Mouse (Mus musculus): ENCODE measurements around the gene Pde6d.
A peak's percentile ranks its signal among the peaks of the same experiment; 100 is the strongest.
"Not testable (repeated sequence)": the region's sequence is repeated elsewhere in the genome, so short reads cannot be mapped to it uniquely, and the experiment has no call there.

The Pde6d gene

DNA sequence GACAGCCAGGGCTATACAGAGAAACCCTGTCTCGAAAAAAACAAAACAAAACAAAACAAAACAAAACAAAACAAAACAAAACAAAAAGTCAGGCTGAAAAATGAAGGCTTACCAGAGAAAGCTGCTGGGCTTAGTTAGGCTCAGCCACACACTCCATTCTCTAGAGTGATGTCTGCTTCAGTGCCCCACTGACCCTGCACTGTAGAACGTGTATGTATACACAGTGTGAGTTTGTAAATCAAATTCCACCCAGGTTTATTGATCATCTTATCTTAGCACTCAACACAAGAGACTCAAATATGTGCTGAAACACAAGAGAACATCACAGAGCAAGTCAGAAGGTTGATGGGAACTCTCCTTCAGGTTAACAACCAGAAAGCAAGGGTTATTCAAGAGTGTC, 14.0 kb downstream of the Pde6d start:
- DNase-seq (ENCODE audit: low spot score), result no peak

- no peak for DNase-seq (ENCODE audit: low spot score)
Measured at GRCm38 (mm10) chr1:86562663-86563062, 19.8 kb downstream of the Pde6d start.

GRCm38 (mm10) chr1:86559232-86559631, 23.2 kb downstream of the Pde6d start:
- DNase-seq (ENCODE audit: low spot score), result no peak

DNA sequence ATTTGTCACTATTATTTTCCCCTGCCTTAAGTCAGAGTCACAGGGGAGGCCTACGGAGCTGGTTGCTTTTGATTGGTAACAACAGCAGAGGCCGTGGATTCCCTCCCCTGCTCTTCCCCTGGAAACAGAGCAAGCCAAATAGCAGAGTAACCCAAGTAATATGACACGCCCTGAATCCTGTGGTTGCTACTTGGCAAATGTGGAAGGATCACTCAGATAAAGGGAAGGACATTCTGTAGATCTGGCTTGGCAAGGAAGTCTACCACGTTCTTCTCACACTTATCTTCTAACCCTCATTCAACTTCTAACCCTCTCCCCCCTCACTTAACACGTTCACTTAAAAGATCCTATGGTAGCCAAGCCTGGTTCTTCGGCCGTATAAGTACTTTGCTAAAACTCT, 24.6 kb downstream of the Pde6d start:
- peak; percentile 17 for DNase-seq (ENCODE audit: low spot score)

GRCm38 (mm10) chr1:86555665-86556064, 26.8 kb downstream of the Pde6d start:
- no peak for DNase-seq (ENCODE audit: low spot score)

DNA sequence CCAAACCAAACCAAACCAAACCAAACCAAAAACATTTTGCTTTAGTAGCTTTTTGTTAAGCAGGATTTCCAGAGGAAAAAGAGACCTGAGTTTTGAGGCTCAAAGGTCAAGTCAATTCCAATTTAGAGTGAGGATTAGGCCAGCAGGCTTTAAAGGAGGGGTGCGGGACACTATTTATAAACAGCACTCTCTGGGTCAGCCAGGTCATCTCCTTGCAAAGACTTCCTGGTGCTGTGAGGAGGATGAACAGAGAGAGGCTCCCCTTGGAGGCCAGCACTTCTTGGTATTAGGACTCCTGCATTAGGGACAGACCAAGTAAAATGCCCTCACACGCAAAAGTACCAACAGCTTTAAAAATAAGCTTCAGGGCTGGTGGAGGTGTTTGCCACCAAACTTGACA, 30.6 kb downstream of the Pde6d start:
- no peak for DNase-seq (ENCODE audit: low spot score)

DNA sequence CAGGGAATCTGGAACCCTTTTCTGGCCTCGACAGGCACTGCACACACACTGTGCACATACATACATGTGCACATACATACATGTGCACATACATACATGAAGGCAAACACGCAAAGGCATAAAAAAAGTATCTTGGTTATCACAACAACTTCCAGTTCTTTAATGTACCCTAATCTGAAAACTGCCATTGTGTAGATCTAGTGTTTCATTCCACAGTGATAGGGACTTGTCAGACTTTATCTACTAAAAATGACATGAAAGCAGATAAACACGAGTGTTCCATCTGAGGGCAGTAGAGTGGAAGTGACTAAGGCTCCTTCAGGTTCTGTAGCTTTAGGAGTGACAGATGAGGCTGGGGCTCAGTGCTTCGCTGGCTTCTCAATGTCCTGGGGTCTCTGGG, 31.1 kb downstream of the Pde6d start:
- no peak for DNase-seq (ENCODE audit: low spot score)

GRCm38 (mm10) chr1:86546797-86547196, 35.6 kb downstream of the Pde6d start:
- DNase-seq (ENCODE audit: low spot score), result no peak

GRCm38 (mm10) chr1:86542584-86542983, 39.8 kb downstream of the Pde6d start:
- no peak for DNase-seq (ENCODE audit: low spot score)

DNA sequence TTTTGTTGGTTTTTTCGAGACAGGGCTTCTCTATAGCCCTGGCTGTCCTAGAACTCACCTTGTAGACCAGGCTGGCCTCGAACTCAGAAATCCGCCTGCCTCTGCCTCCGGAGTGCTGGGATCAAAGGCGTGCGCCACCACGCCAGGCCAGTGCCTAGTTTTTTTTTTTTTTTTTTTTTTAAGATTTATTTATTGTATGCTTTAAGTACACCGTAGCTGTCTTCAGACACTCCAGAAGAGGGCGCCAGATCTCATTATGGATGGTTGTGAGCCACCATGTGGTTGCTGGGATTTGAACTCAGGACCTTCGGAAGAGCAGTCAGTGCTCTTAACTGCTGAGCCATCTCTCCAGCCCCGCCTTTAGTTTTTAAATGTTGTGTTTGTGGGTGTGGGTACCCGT, 42.8 kb downstream of the Pde6d start:
- DNase-seq (ENCODE audit: low spot score), result not testable (repeated sequence)

GRCm38 (mm10) chr1:86538383-86538782, 44.0 kb downstream of the Pde6d start:
- no peak for DNase-seq (ENCODE audit: low spot score)

- no peak for DNase-seq (ENCODE audit: low spot score)
Measured at GRCm38 (mm10) chr1:86533411-86534130, 48.9 kb downstream of the Pde6d start.

DNA sequence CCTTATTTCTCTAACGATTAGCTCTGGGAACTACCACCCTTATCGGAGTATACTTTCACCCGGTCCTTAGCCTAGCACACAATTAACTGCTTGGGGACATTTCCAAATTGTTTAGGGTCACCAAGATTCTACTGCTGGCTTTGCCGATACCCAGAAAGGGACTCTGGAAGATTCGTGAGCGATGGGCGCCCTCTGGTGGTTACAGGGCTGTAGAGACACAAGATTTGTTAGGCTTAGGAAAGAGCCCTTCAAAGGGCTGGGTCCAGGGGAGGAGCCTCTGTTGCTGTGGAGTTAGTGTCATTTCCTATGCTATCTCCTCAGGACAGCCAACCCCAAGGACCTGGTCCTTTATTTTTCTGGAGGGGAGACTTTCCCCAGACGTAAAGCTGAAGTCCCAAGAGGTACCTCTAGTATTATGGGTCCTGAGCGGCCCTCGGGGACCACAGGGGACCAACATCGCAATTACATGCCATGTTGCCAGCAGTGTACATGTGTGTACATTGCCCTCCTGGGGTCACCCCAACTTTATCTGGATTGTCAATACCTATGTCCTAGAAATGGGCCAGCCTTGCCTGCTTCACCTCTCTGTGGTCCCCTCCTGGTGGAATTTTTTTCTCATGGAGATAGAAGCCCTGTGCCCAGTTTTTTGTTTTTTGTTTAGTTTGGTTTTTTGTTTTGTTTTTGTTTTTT, 49.9 kb downstream of the Pde6d start:
- DNase-seq (ENCODE audit: low spot score), result peak; percentile 83

DNA sequence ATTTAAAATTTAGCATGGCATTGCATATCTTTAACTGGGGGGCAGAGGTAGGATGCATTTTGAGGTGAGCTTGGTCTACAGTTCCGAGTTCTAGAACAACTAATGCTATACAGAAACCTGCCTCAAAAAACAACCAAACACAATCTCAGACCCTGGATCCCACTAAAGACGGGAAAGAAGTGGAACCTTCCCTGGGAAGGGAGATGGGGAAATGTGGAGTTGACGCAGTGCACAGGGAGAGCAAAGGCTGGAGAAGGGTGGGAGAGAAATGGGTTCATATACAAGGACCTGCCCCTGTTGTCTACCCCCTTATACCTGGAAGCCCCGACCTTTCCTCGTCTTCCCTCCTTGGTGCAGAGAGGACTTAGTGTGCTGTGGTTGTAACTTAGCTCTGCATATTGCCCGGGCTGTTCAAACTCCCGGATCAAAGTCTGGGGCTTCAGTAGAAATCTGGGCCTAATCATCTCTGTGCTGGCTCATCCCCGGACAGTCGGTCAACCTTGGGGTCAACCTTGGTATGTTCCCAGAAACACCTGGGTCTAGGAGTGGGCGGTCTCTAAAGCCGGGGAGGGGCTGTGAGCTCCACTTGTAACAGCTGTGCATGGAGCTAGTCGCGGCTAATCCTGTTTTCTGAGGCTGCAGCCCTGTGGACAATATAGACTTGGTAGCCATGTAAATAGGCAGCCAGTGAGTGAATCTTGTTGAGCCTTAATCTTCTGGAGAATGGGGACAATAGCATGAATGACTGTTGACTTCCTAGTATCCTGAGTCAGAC, 50.7 kb downstream of the Pde6d start:
- peak; percentile 36 for DNase-seq (ENCODE audit: low spot score)

DNA sequence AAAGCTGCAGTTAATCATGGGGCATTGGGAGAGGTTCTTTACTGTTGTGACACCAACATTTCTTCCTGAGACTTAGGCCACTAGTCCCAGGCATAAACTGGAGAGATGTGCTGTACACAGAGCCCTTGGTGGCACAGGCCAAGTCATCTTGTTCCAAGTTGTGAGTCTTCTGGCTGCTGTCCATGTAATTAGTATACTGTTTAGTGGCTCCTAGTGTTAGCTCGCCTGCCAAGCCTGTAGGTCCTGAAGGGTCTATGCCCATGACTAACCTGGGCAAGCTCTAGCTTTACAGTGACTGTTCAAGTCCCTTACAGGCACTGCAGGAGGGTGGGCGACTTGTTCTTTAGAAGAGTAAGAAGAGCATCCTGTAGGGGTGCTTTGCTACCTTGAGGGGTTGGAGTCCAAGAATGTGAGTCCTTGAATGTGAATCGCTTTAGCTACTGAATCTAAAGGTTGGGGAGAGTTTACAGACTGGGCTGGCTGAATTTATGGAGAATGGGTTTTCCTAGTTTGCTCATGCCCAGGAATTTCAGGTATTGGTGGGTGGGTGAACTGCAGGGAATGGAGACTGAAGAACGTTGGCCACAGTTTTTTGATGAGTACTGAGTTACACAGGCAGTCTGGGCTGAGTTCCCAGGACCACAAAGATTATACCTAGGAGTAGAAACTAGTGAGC, 51.4 kb downstream of the Pde6d start:
- DNase-seq (ENCODE audit: low spot score), result no peak

- no peak for DNase-seq (ENCODE audit: low spot score)
Measured at GRCm38 (mm10) chr1:86529590-86529989, 52.8 kb downstream of the Pde6d start.

DNA sequence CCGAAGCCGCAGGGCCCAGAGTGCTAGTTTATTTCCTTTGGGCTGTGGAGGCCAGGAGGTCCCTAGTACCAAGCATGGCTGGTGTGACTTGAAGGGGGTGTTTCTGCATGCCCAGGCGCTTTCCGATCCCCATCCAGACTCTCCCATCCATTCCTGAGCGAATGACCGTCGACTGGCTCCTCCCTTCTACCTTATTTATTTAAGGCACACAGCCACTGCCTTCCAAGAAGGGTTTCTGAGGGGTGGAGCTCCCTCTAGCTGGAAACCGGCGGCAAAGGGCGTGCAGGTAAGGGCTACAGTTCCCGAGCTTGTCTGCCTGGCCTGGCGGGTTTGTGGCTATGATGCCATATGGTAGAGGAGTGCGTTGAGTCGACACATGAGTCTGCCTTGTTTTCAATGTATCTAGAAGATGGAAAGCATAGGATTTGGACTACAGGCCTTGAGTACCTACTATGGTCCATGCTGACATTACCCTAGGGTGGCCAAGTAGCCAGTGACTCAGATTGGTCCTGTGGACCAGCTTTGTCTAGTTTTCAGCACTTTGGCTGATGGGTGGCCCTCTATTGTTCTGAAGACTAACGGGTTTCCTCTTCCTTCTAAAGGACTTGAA, 53.8 kb downstream of the Pde6d start:
- DNase-seq (ENCODE audit: low spot score), result peak; percentile 56

GRCm38 (mm10) chr1:86527599-86528486, 54.6 kb downstream of the Pde6d start:
- peak; percentile 89 for DNase-seq (ENCODE audit: low spot score)

GRCm38 (mm10) chr1:86526789-86527598, 55.4 kb downstream of the Pde6d start:
- peak; percentile 67 for DNase-seq (ENCODE audit: low spot score)

Measured in testis, postnatal 14 days (tissue).